Mouse (Mus musculus) left cerebral cortex, adult 2 months (tissue): ENCODE measurements around the gene Cul1. TPM values are rescaled to one million over a fixed set of nuclear protein-coding genes. Genes with fewer than 3 reads are reported as not detected.
"Not testable (repeated sequence)": the region's sequence is repeated elsewhere in the genome, so short reads cannot be mapped to it uniquely, and the experiment has no call there.

Experiments used
- DNase-seq, 2 experiments: peaks; one replicate each; pipeline ENCODE4 v3.0.0; 2021 to 2022; ENCODE audit warnings: low spot score in 2 of 2, mixed read lengths in 1 of 2; ENCODE audit errors: extremely low spot score in 1 of 2
- H3K27ac ChIP-seq: fragments of 200-600 bp; 2 replicates; pipeline ENCODE4 v1.8.1; 2022
- H3K4me3 ChIP-seq: fragments of 200-600 bp; 2 replicates; pipeline ENCODE4 v1.8.1; 2022
- CTCF ChIP-seq: fragments of 200-600 bp; IDR thresholded peaks from 2 replicates; pipeline ENCODE4 v1.8.1; 2022; ENCODE audit warnings: antibody characterized with exemption, mild to moderate bottlenecking, moderate library complexity
- intact Hi-C: fragments of 180-260 bp; cut with DNase I; formaldehyde crosslinking; loops from one replicate; pipeline ENCODE4 v1.15.1; 2025
- long read RNA-seq, 2 experiments: library from polyadenylated mRNA; stranded (forward); transcript quantifications; one replicate each; pipeline ENCODE4 v2.0.0; 2021; ENCODE audit warnings: borderline mapping rate in 2 of 2
- total RNA-seq, 2 experiments: library from RNA; stranded (reverse); gene quantifications; 2 replicates each; pipeline ENCODE4 v1.2.3; 2021

The Cul1 gene
- total RNA-seq, result 100 to 1,000 TPM; 115 to 124 TPM
- long read RNA-seq, experiment 1, transcript Cul1-201 (22 exons, 3,161 nt), result major isoform, 113 of 160 reads
- long read RNA-seq, experiment 1, partial matches to known transcripts, result 4 of 160 reads
- long read RNA-seq, experiment 1, other reads (novel, unspliced or antisense), result 43 of 160 reads
- long read RNA-seq, experiment 2, transcript Cul1-201 (22 exons, 3,161 nt), result major isoform, 80 of 107 reads
- long read RNA-seq, experiment 2, partial matches to known transcripts, result 3 of 107 reads
- long read RNA-seq, experiment 2, other reads (novel, unspliced or antisense), result 24 of 107 reads

GRCm38 (mm10) chr6:47453098-47453497 is at the start of gene Cul1:
Gene Cul1, plus strand, starts transcription at chr6:47453398.
- Histone ChIP-seq H3K27ac (peak within 1 kb of the TSS; percentile 98), H3K4me3 (peak within 1 kb of the TSS; percentile 99)
- intact Hi-C loops, result loop anchor here (5.0 kb wide), 1 partner anchor 51 kb away; no protein-coding TSS in a partner anchor
- DNase-seq, result no peak
- TF ChIP-seq CTCF, result no peak

DNA sequence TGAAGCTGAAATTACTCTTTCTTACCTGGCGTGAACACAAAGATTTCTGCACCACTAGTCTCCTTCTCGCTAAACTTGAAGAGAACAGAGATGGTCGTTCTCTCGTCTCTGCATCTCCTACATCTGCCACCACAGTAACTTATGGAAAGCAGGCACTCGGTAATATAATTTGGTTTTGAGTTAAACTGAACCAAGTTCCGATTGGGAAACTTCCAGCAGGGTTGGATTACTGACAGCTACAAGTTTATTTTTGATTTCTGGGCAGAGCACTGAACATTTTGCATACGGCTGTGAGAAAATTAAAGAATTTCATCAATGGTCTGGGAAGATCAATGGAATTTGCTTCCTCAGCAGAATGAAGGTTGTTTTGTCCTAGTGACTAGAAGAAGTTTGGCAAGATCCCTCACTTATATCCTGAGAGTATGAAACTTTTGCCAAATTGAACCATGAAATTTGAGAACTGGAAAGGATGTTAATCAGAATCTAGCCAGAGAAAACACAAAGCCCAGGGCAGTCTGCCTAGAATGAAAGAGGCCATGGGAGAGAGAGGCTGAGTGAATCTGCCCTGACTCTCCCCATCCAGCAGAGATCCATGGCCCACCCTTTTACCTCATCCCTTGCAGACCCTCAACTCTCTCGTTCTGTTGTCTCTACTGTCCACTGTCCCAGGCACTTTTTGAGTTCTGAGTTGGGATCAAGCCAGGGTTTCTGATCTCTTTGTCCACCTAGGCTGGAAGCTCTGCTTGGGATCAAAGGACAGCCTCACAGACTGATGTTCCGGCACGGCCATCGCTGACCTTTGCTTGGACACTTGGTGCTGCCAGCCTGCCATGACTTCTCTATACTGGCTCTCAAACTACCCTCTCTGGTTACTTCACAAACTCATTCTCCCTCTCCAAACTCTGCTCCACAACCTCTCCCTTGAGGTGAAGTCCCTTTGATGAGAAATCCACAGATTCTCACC is 48.5 kb upstream of the Cul1 start:
- DNase-seq, result no peak
- Histone ChIP-seq H3K27ac (no peak overlapping the region), H3K4me3 (no peak overlapping the region)
- no peak for TF ChIP-seq CTCF
- intact Hi-C loops, result loop anchor here (5.0 kb wide), 1 partner anchor 48 kb away; the partner anchor contains the start of gene Cul1

- TF ChIP-seq CTCF, result no peak
- Histone ChIP-seq H3K4me3 (no peak overlapping the region), H3K27ac (no peak overlapping the region)
- DNase-seq, result no peak
- intact Hi-C loops, result no loop called here
Measured at GRCm38 (mm10) chr6:47412886-47413606, 40.2 kb upstream of the Cul1 start.

DNA sequence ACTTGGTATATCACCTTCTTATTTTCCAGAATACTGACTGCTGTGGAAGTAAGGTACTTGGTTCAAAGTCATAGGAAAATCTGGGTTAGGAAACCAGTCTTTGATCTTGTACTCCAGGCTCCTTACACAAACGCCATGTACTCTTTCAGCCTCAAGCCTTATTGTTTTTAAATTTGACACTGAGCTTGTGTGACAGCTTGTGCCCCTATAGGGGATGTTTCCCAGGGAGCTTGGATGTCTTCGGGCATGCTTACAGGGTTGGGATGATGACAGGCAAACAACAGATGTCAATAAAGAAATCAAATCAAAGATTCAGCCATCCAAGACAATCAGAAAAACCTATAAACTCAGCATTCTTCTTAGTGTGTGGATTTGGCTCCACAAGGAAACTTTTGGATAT is 39.5 kb upstream of the Cul1 start:
- no peak overlapping the region for H3K27ac ChIP-seq
- intact Hi-C loops, result no loop called here

DNA sequence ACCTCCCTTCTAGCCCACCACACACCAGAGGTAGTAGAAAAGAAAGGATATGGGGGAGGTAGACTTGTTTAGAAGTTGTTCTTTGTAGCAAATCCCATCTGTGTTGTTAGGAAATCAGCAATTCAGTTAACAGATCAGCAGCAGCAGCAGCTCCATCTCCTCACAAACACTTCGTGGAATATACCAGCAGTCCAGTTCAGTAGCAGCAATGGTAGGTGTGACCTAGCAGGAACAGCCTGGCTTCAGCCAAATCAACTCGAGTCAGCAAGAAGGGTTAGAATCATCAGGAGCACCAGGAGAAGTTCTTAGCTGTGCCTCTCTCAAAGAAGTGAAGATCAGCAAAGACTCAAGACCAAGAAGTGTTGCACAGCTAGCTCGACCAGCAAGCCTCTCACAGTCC is 34.5 kb upstream of the Cul1 start:
- Histone ChIP-seq H3K27ac (no peak overlapping the region), H3K4me3 (no peak overlapping the region)
- TF ChIP-seq CTCF, result no peak
- no peak for DNase-seq
- intact Hi-C loops, result no loop called here

More for the DNA sequence above, 39.5 kb upstream of the Cul1 start:
- H3K4me3 ChIP-seq, result no peak overlapping the region
- TF ChIP-seq CTCF, result no peak
- DNase-seq, result no peak

GRCm38 (mm10) chr6:47420156-47420555 is 33.0 kb upstream of the Cul1 start:
- Histone ChIP-seq H3K27ac (no peak overlapping the region), H3K4me3 (no peak overlapping the region)
- no peak for DNase-seq
- TF ChIP-seq CTCF, result no peak
- intact Hi-C loops, result no loop called here

DNA sequence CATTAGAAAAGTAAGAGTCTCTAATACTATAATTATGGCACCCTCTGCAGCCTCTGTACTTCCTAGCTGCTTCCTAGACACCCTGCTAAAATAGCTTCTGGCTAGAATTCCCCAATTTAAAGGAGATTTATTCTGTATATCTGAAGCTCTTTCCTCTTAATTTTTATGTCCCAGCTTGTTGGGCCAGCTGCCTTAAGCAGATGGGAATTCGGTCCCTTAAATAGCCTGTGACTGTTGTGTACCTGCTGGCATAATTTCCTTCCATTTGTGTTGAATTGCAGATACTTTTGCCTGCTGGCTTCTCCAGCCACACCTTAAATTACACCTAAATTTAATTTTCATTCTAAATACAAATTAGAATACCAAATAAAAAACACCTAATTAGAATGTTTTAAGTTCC is 32.0 kb upstream of the Cul1 start:
- Histone ChIP-seq H3K4me3 (no peak overlapping the region), H3K27ac (no peak overlapping the region)
- no peak for TF ChIP-seq CTCF
- no peak for DNase-seq
- intact Hi-C loops, result no loop called here

GRCm38 (mm10) chr6:47426136-47426535 is 27.1 kb upstream of the Cul1 start:
- TF ChIP-seq CTCF, result no peak
- no peak overlapping the region for H3K4me3 ChIP-seq
- DNase-seq, result no peak
- intact Hi-C loops, result no loop called here
- no peak overlapping the region for H3K27ac ChIP-seq

GRCm38 (mm10) chr6:47426556-47426955 is 26.6 kb upstream of the Cul1 start:
- H3K27ac ChIP-seq, intact Hi-C loops, H3K4me3 ChIP-seq, DNase-seq: not testable (repeated sequence)

GRCm38 (mm10) chr6:47432795-47433194 is 20.4 kb upstream of the Cul1 start:
- intact Hi-C loops, H3K4me3 ChIP-seq, H3K27ac ChIP-seq, DNase-seq: not testable (repeated sequence)

GRCm38 (mm10) chr6:47440080-47440479 is 13.1 kb upstream of the Cul1 start:
- no peak overlapping the region for H3K27ac ChIP-seq
- TF ChIP-seq CTCF, result no peak
- intact Hi-C loops, result no loop called here
- no peak overlapping the region for H3K4me3 ChIP-seq
- DNase-seq, result no peak

DNA sequence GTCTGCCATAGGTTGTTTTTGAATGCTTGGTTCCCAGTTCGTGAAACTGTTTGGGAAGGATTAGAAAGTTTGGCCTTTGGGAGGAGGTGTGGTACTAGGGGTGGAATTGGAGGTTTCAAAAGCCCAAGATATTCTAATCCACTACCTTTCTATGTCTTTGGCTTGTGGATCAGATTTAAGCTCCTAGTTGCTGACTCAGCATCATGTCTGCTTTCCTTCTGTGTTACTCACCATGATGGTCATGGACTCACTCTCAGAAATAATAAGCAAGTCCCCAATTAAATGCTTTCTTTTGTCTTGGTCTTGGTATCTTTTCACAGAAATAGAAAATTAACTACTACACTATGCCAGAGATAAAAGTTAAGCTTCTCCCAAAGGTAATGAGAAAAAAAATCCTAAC is 5.5 kb upstream of the Cul1 start:
- Histone ChIP-seq H3K27ac (no peak overlapping the region), H3K4me3 (no peak overlapping the region)
- no peak for TF ChIP-seq CTCF
- intact Hi-C loops, result no loop called here
- no peak for DNase-seq
